Mouse (Mus musculus) megakaryocyte progenitor cell, adult 5-6 weeks (primary cell): Measurements from ENCODE around the gene Stbd1. TPM values are rescaled to one million over a fixed set of nuclear protein-coding genes. Genes with fewer than 3 reads are reported as not detected.

ENCODE experiments used
- ATAC-seq: replicated peaks from 2 replicates; pipeline ENCODE4 v1.8.0; 2016; ENCODE audit warnings: mild to moderate bottlenecking, moderate TSS enrichment, inconsistent platforms; ENCODE audit not compliant: poor library complexity
- total RNA-seq, 2 experiments: library from RNA; stranded (forward) in 1 of 2; stranded (reverse) in 1 of 2; fragments of 157-497, 149-512 nt in 1 of 2; fragments of 200-1000 nt in 1 of 2; gene quantifications; 2 replicates each; pipeline versions ENCODE4 v1.2.3 to v1.2.4; 2015 to 2017

The Stbd1 gene
- total RNA-seq (2015) (0.17 TPM in 1 of 2 replicates, not detected in the other), total RNA-seq (2017) (0.98 and 2.4 TPM in 2 replicates)

- ATAC-seq = peak; percentile 69
Measured at GRCm38 (mm10) chr5:92602691-92603690, at the start of gene Stbd1. Stbd1 (plus strand) TSS chr5:92603041.

- ATAC-seq = 0 out of 2 replicates have a peak, but pooled peaks have one; percentile 42
Measured at GRCm38 (mm10) chr5:92553939-92554338, 48.9 kb upstream of the Stbd1 start.

GRCm38 (mm10) chr5:92554443-92554842 lies 48.4 kb upstream of the Stbd1 start:
- ATAC-seq = no peak

- ATAC-seq = peak; percentile 48; the same call in 1 of the 2 replicates
Measured at GRCm38 (mm10) chr5:92554891-92555511, 47.8 kb upstream of the Stbd1 start, which contains the start of gene Fam47e. Fam47e (plus strand) TSS chr5:92555069.

- peak; percentile 52; the same call in 1 of the 2 replicates for ATAC-seq
Measured at GRCm38 (mm10) chr5:92555905-92556304, 46.9 kb upstream of the Stbd1 start.

GRCm38 (mm10) chr5:92557508-92557907 lies 45.3 kb upstream of the Stbd1 start:
- no peak for ATAC-seq

GRCm38 (mm10) chr5:92560201-92560600 lies 42.6 kb upstream of the Stbd1 start:
- no peak for ATAC-seq

- ATAC-seq = no peak
Measured at GRCm38 (mm10) chr5:92562002-92562401, 40.8 kb upstream of the Stbd1 start.

- ATAC-seq = no peak
Measured at GRCm38 (mm10) chr5:92571232-92571631, 31.6 kb upstream of the Stbd1 start.

GRCm38 (mm10) chr5:92579559-92579958 lies 23.3 kb upstream of the Stbd1 start:
- ATAC-seq = peak; percentile 76

GRCm38 (mm10) chr5:92585932-92586331 lies 16.9 kb upstream of the Stbd1 start:
- no peak for ATAC-seq

GRCm38 (mm10) chr5:92595026-92595425 lies 7.8 kb upstream of the Stbd1 start:
- ATAC-seq = no peak

GRCm38 (mm10) chr5:92596865-92597264 lies 6.0 kb upstream of the Stbd1 start:
- no peak for ATAC-seq

GRCm38 (mm10) chr5:92599030-92599429 lies 3.8 kb upstream of the Stbd1 start:
- no peak for ATAC-seq

GRCm38 (mm10) chr5:92604452-92605247 lies 1.8 kb downstream of the Stbd1 start:
- ATAC-seq = no peak

- no peak for ATAC-seq
Measured at GRCm38 (mm10) chr5:92607492-92608229, 4.8 kb downstream of the Stbd1 start.

GRCm38 (mm10) chr5:92612756-92613155 lies 9.9 kb downstream of the Stbd1 start:
- ATAC-seq = no peak

GRCm38 (mm10) chr5:92621883-92622282 lies 19.0 kb downstream of the Stbd1 start:
- no peak for ATAC-seq

- ATAC-seq = no peak
Measured at GRCm38 (mm10) chr5:92627896-92628295, 25.1 kb downstream of the Stbd1 start.

- ATAC-seq = no peak
Measured at GRCm38 (mm10) chr5:92633526-92633925, 30.7 kb downstream of the Stbd1 start.
